Mouse (Mus musculus): ENCODE measurements at regions not wholly inside any gene's neighbourhood (a gene's known extent, or its start where the extent isn't known, plus 50 kb on each side); places are given as distances from the start of the nearest gene placed in this dataset.

- no peak overlapping the region for H3K9ac ChIP-seq
- no peaks in the 10 kb centered on the region for H3K9me3 ChIP-seq
- no peaks in the 10 kb centered on the region for H3K27me3 ChIP-seq
- no peak overlapping the region for H3K4me3 ChIP-seq
- no peak overlapping the region for H3K27ac ChIP-seq
- no peaks in the 10 kb centered on the region for H3K4me1 ChIP-seq
- H3K4me2 ChIP-seq (replicated peaks) = no peak overlapping the region
- no peaks in the 10 kb centered on the region for H3K36me3 ChIP-seq
- no peak for ATAC-seq (ENCODE audit: insufficient number of reproducible peaks, insufficient read depth, low FRiP score, low TSS enrichment)
Observed at GRCm38 (mm10) chr2:108158311-108158710, 867.9 kb downstream of the Kcna4 start.

- H3K36me3 ChIP-seq = no peaks in the 10 kb centered on the region
- no peak for ATAC-seq (ENCODE audit: insufficient number of reproducible peaks, insufficient read depth, low FRiP score, low TSS enrichment)
- H3K9me3 ChIP-seq = no peaks in the 10 kb centered on the region
- 79% methylated on average over 3 of the region's 3 CpGs for WGBS
- no peaks in the 10 kb centered on the region for H3K27me3 ChIP-seq
- no peak overlapping the region for H3K27ac ChIP-seq
- no peak overlapping the region for H3K9ac ChIP-seq
- H3K4me2 ChIP-seq (replicated peaks) = no peak overlapping the region
- no peak overlapping the region for H3K4me3 ChIP-seq
- no peaks in the 10 kb centered on the region for H3K4me1 ChIP-seq
Observed at GRCm38 (mm10) chr2:108160865-108161264, 870.4 kb downstream of the Kcna4 start.

GRCm38 (mm10) chr2:108165085-108165484 lies 874.6 kb downstream of the Kcna4 start:
- H3K27me3 ChIP-seq = no peaks in the 10 kb centered on the region
- H3K4me3 ChIP-seq = no peak overlapping the region
- H3K36me3 ChIP-seq = no peaks in the 10 kb centered on the region
- ATAC-seq (ENCODE audit: insufficient number of reproducible peaks, insufficient read depth, low FRiP score, low TSS enrichment) = no peak
- H3K4me2 ChIP-seq (replicated peaks) = no peak overlapping the region
- H3K27ac ChIP-seq = no peak overlapping the region
- no peak overlapping the region for H3K9ac ChIP-seq
- no peaks in the 10 kb centered on the region for H3K9me3 ChIP-seq
- WGBS = 33% methylated on average over 1 of the region's 1 CpGs
- H3K4me1 ChIP-seq = no peaks in the 10 kb centered on the region
